Mouse (Mus musculus): ENCODE data around the gene C530008M17Rik.

DNA sequence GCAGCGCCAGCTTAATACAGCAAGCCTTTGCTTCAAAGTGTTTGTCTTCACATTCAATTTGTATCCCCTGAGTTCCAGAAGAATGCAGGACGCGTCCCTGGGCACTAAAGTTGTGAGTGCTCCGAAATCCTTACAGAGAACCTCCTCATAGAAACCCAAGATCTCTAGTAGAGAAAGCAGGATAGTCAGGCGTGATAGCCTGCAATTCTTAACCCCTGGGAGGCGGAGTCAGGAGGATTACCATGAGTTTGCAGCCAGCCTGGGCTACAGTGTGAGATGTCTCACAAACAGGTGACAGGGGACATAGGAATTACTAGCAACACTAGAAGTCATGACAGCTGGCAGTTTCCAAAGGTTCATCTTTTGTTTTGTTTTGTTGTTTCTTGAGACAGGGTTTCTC, 213.2 kb downstream of the C530008M17Rik start:
- TF ChIP-seq POLR2A (IDR thresholded peaks at IDR 0.05; ENCODE audit: borderline replicate concordance, low read depth, low read length): no peak
- TF ChIP-seq CTCF (IDR thresholded peaks at IDR 0.05; ENCODE audit: low read depth, low read length): no peak

Measured in bone marrow macrophage, adult 2 months (primary cell).